Mouse (Mus musculus): ENCODE measurements around the gene 6430571L13Rik.

6430571L13Rik gene

GRCm38 (mm10) chr9:107370106-107370463, 29.7 kb downstream of the 6430571L13Rik start:
- in situ Hi-C loops (cut with MboI, MseI) = no loop called here

DNA sequence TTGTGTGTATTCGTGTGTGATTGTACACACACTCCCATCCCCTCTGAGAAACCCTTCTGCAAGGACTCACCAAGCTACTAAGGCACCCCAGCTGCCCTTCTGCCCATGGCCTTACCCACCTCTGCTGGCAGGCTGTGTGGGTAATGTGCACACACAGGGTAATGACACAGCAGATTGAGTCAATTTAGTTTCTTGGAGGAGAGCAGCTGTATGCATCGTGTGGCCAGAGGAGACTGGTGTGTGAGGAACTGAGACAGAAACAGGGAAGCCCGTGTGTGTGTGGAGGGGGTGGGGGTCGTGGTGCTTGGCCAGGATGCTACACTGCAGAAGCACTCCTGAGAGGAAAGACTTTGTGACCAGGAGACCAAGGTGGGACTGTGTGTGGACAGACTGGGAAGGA, 32.0 kb downstream of the 6430571L13Rik start:
- in situ Hi-C loops (cut with MboI, MseI) = no loop called here

- in situ Hi-C loops (cut with MboI, MseI) = no loop called here
These were observed 34.2 kb downstream of the 6430571L13Rik start for GRCm38 (mm10) chr9:107374623-107375022.

DNA sequence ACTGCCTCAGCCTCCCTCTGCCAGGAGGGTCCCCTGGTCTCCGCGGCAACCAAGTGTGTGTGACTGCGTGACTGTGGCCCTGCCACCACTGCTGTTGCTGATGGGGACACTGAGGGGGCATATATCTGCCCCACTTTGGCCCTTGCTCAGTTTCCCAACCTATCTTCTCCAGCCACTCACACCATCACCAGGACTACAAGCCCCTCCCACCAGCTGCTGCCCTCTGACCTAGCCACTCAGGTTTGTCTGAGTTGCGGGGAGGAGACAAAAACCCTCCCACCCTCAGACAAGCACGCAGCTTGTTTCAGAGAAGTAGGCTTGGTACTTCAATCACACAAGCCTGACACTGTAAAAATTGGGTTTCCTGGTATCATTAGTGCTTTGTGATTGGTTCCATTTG, 35.0 kb downstream of the 6430571L13Rik start:
- in situ Hi-C loops (cut with MboI, MseI) = no loop called here

- in situ Hi-C loops (cut with MboI, MseI) = no loop called here
These were observed 37.6 kb downstream of the 6430571L13Rik start for GRCm38 (mm10) chr9:107377961-107378512.

GRCm38 (mm10) chr9:107381723-107382122, 41.3 kb downstream of the 6430571L13Rik start:
- in situ Hi-C loops (cut with MboI, MseI) = loop anchor here (5.0 to 10.0 kb wide), 3 partner anchors 51 to 1533 kb away; partner anchors contain the start of gene Tmem89

GRCm38 (mm10) chr9:107384396-107384795, 44.0 kb downstream of the 6430571L13Rik start:
- in situ Hi-C loops (cut with MboI, MseI) = loop anchor here (5.0 to 10.0 kb wide), 3 partner anchors 48 to 1530 kb away; partner anchors contain the start of gene Tmem89

DNA sequence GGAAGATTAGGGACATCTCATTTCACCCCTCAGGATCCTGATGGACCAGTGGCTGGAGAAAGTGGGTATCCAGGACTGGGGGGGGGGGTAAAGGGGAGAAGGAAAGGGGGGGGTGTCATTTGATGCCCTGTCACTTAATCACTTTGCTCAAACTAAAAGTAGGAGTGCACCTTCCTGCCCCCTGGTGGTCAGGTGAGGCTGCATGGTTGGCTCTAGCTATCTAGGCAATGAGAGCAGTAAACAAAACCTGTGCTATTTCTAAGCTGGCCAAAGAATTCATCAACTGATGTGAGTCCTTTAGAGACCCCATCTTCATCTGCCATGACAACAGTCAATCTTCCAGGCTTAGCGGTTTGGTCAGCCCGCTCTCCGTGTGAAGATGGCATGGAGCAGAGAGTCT, 46.3 kb downstream of the 6430571L13Rik start:
- in situ Hi-C loops (cut with MboI, MseI) = loop anchor here (10.0 kb wide), 2 partner anchors 1392 to 1528 kb away; partner anchors contain the start of gene Tmem89

- in situ Hi-C loops (cut with MboI, MseI) = loop anchor here (10.0 kb wide), 2 partner anchors 1393 to 1527 kb away; partner anchors contain the start of gene Tmem89
These were observed 47.3 kb downstream of the 6430571L13Rik start for GRCm38 (mm10) chr9:107387708-107388107.

GRCm38 (mm10) chr9:107388263-107388662, 47.9 kb downstream of the 6430571L13Rik start:
- in situ Hi-C loops (cut with MboI, MseI) = loop anchor here (10.0 kb wide), 2 partner anchors 1393 to 1527 kb away; partner anchors contain the start of gene Tmem89

DNA sequence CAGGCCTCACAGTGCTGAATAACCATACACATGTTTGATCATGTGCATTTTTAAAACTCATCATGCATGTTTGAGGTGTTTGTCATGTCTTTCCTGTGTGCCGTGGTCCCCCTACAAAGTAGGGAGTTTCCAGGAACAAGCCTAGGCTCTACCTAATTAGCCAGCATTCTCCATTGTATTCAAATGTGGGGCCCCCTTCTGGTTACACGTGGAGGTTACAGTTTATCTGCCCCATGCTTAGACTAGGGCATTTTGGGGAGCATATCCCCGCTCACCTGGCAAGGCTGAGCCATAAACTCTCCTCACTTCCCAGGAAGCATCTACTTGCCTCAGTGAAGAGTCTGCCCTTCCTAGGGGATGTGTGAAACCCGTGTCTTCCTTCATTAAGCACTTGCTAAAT, 56.0 kb downstream of the 6430571L13Rik start:
- in situ Hi-C loops (cut with MboI, MseI) = no loop called here

- in situ Hi-C loops (cut with MboI, MseI) = no loop called here
These were observed 58.6 kb downstream of the 6430571L13Rik start for GRCm38 (mm10) chr9:107398968-107399367.

- in situ Hi-C loops (cut with MboI, MseI) = no loop called here
These were observed 59.1 kb downstream of the 6430571L13Rik start, which contains the start of gene Cacna2d2 for GRCm38 (mm10) chr9:107399491-107399971. TSS of gene Cacna2d2 (plus strand) at chr9:107399612.

GRCm38 (mm10) chr9:107400060-107400511, 59.7 kb downstream of the 6430571L13Rik start:
- in situ Hi-C loops (cut with MboI, MseI) = no loop called here

DNA sequence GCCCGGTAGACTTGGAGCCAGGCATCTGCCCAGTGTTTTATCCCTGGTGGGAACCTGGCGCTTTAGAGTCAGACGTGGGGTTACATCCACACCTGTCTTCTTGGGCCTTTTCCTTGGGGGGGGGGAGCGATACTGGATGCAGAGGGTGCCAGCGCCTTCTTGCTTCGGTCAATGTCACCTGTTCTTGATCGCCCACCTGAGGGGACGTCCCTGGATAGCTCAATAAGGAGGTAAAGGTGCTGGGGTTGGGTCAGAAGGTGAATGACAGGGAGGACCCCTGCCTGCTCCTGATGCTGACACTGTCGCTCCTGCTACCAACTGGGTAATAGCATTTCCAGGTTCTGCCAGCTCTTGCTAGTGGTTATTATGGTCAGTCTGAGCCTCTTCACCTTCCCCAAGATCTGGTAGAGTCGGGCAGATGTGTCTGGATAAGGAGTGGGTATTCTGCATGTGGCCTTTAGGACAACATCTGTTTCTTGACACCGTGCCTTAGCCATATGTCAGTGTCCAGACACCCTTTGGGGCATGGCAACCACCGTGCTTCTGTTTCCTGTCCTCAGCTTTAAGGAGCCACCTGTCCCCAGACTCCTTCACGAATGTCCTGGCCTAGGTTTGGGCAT, 60.4 kb downstream of the 6430571L13Rik start:
- in situ Hi-C loops (cut with MboI, MseI) = no loop called here
